Mouse (Mus musculus) liver, embryonic 14.5 days (tissue): ENCODE results near the gene Fgfr2. TPM values are rescaled to one million over a fixed set of nuclear protein-coding genes. Genes with fewer than 3 reads are reported as not detected.

ENCODE experiments used
- ATAC-seq: fragments of 200-750 bp; cut with Nextera tagmentation; 2 replicates; pipeline ENCODE4 v1.8.0; 2017; ENCODE audit warnings: moderate number of reproducible peaks, mild to moderate bottlenecking, moderate library complexity; ENCODE audit not compliant: insufficient read depth
- DNase-seq, 3 experiments: peaks; one replicate each; pipeline ENCODE4 v3.0.0-alpha.2; 2012 to 2013; ENCODE audit warnings: low read depth in 3 of 3, low spot score in 3 of 3
- H3K27ac ChIP-seq: fragments of 300-500 bp; sonication (generic); 2 replicates; pipeline ENCODE4 v1.5.1; 2014; ENCODE audit warnings: moderate library complexity, mild to moderate bottlenecking, control low read depth, inconsistent platforms
- H3K27me3 ChIP-seq: fragments of 300-500 bp; sonication (generic); 2 replicates; pipeline ENCODE4 v1.6.1; 2014; ENCODE audit warnings: mild to moderate bottlenecking, low read length, moderate library complexity; ENCODE audit not compliant: control insufficient read depth, insufficient read depth
- H3K36me3 ChIP-seq: fragments of 300-500 bp; sonication (generic); replicated peaks from 2 replicates; pipeline ENCODE4 v1.6.1; 2014; ENCODE audit warnings: low read depth; ENCODE audit not compliant: control insufficient read depth, insufficient read depth
- H3K4me1 ChIP-seq, 2 experiments: fragments of 200-500 bp in 1 of 2; fragments of 300-500 bp in 1 of 2; sonication (generic) in 1 of 2; replicated peaks; 2 replicates each; pipeline ENCODE4 v1.6.1; 2012 to 2014; ENCODE audit warnings: antibody characterized with exemption in 1 of 2, inconsistent platforms in 1 of 2, low read length in 1 of 2; ENCODE audit not compliant: control insufficient read depth in 2 of 2, insufficient read depth in 2 of 2
- H3K4me2 ChIP-seq: fragments of 300-500 bp; sonication (generic); 2 replicates; pipeline ENCODE4 v1.6.1; 2014; ENCODE audit warnings: low read depth, mild to moderate bottlenecking, control low read depth, moderate library complexity
- H3K4me3 ChIP-seq, 2 experiments: fragments of 200-500 bp in 1 of 2; fragments of 300-500 bp in 1 of 2; sonication (generic) in 1 of 2; 2 replicates each; pipeline ENCODE4 v1.5.1; 2012 to 2014; ENCODE audit warnings: low read depth in 2 of 2, low read length in 2 of 2, mild to moderate bottlenecking in 2 of 2, control low read depth in 1 of 2, inconsistent platforms in 1 of 2, moderate library complexity in 1 of 2; ENCODE audit not compliant: insufficient read depth in 1 of 2
- H3K9ac ChIP-seq: fragments of 300-500 bp; sonication (generic); replicated peaks from 2 replicates; pipeline ENCODE4 v1.6.1; 2014; ENCODE audit warnings: mild to moderate bottlenecking, control low read depth, moderate library complexity
- H3K9me3 ChIP-seq: fragments of 300-500 bp; sonication (generic); 2 replicates; pipeline ENCODE4 v1.6.1; 2016; ENCODE audit warnings: low read length, mixed read lengths; ENCODE audit not compliant: control insufficient read depth
- CTCF ChIP-seq: IDR thresholded peaks from 2 replicates; pipeline ENCODE4 v1.5.1; 2016; ENCODE audit warnings: antibody characterized with exemption, low read depth, control low read depth
- EP300 ChIP-seq: IDR thresholded peaks from 2 replicates; pipeline ENCODE4 v1.6.1; 2016; ENCODE audit warnings: antibody characterized with exemption, low read depth
- WGBS: fragments of 180-500 bp; shearing (Covaris S2); extraction: QIAGEN DNeasy Blood & Tissue Kit; methylation state at CpG from one replicate; pipeline ENCODE4 v1.1.7; 2014; ENCODE audit not compliant: insufficient replicate concordance; 5-methylcytosine and 5-hydroxymethylcytosine counted together
- polyA plus RNA-seq, 2 experiments: library from polyadenylated mRNA; depleted of rRNA in 1 of 2; stranded (reverse) in 1 of 2; unstranded in 1 of 2; fragments of >200 nt; fragmentation: Nextera tagmentation in 1 of 2; extraction: Ambion mirVana in 1 of 2; gene quantifications; 2 replicates each; pipeline versions ENCODE4 v1.2.1 to v1.2.3; 2012 to 2014

The Fgfr2 gene
- polyA plus RNA-seq, 2 experiments, result 7.9 to 8.8 TPM

- Histone ChIP-seq H3K4me1 (peaks cover 12 to 17% of the 10 kb centered on the region in 2 experiments), H3K9me3 (no peaks in the 10 kb centered on the region), H3K4me3 (no peak overlapping the region), H3K4me2 (peak overlapping the region; percentile 21; the same call in 1 of the 2 replicates), H3K36me3 (peaks cover 49% of the 10 kb centered on the region), H3K27ac (no peak overlapping the region), H3K9ac (no peak overlapping the region), H3K27me3 (no peaks in the 10 kb centered on the region)
- WGBS, result 32% methylated on average over 7 of the region's 7 CpGs
- DNase-seq, result peak; percentile 50 to 63 (median 58)
- peak; percentile 86 for ATAC-seq
- no peak for TF ChIP-seq CTCF
- peak; percentile 40; the same call in 1 of the 2 replicates for TF ChIP-seq EP300
Observed at GRCm38 (mm10) chr7:132558141-132558736, 564.9 kb downstream of the Fgfr2 start.

- Histone ChIP-seq H3K27ac (no peak overlapping the region), H3K4me3 (no peak overlapping the region), H3K4me2 (no peak overlapping the region), H3K27me3 (no peaks in the 10 kb centered on the region), H3K36me3 (peaks cover 33% of the 10 kb centered on the region), H3K4me1 (peaks cover 12 to 17% of the 10 kb centered on the region in 2 experiments), H3K9ac (no peak overlapping the region), H3K9me3 (no peaks in the 10 kb centered on the region)
- DNase-seq (no peak), ATAC-seq (no peak)
- TF ChIP-seq CTCF, result no peak
- no peak for TF ChIP-seq EP300
- 75% methylated on average over 5 of the region's 5 CpGs for WGBS
Observed at GRCm38 (mm10) chr7:132556575-132556974, 566.6 kb downstream of the Fgfr2 start.

- DNase-seq (no peak), ATAC-seq (no peak)
- H3K4me1 ChIP-seq, result peaks cover 12 to 20% of the 10 kb centered on the region in 2 experiments
- no peaks in the 10 kb centered on the region for H3K27me3 ChIP-seq
- WGBS, result 44% methylated on average over 4 of the region's 4 CpGs
- H3K36me3 ChIP-seq, result peaks cover 27% of the 10 kb centered on the region
- no peak overlapping the region for H3K4me3 ChIP-seq
- no peak overlapping the region for H3K27ac ChIP-seq
- no peak overlapping the region for H3K9ac ChIP-seq
- H3K9me3 ChIP-seq, result no peaks in the 10 kb centered on the region
- TF ChIP-seq EP300 (no peak), CTCF (no peak)
- no peak overlapping the region for H3K4me2 ChIP-seq
Observed at GRCm38 (mm10) chr7:132555911-132556310, 567.2 kb downstream of the Fgfr2 start.

- no peak overlapping the region for H3K4me2 ChIP-seq
- H3K27ac ChIP-seq, result no peak overlapping the region
- ATAC-seq (no peak), DNase-seq (no peak)
- no peaks in the 10 kb centered on the region for H3K9me3 ChIP-seq
- no peak overlapping the region for H3K9ac ChIP-seq
- H3K4me3 ChIP-seq, result no peak overlapping the region
- peaks cover 14% of the 10 kb centered on the region for H3K36me3 ChIP-seq
- no peaks in the 10 kb centered on the region for H3K27me3 ChIP-seq
- no peak for TF ChIP-seq EP300
- no peak for TF ChIP-seq CTCF
- H3K4me1 ChIP-seq, result peaks cover 12 to 16% of the 10 kb centered on the region in 2 experiments
- 65% methylated on average over 2 of the region's 2 CpGs for WGBS
Observed at GRCm38 (mm10) chr7:132554091-132554490, 569.1 kb downstream of the Fgfr2 start.

- TF ChIP-seq EP300, result no peak
- peak; percentile 97 for TF ChIP-seq CTCF
- WGBS, result 1% methylated on average over 27 of the region's 27 CpGs
- peak; percentile 96 for ATAC-seq
- Histone ChIP-seq H3K4me2 (peak overlapping the region; percentile 80), H3K27me3 (no peaks in the 10 kb centered on the region), H3K4me1 (peaks cover 0 to 2% of the 10 kb centered on the region in 2 experiments; a peak in 2 of 4 replicates), H3K9ac (peak overlapping the region; percentile 38), H3K9me3 (no peaks in the 10 kb centered on the region), H3K4me3 (peak overlapping the region; percentile 48 to 66), H3K27ac (no peak overlapping the region), H3K36me3 (no peaks in the 10 kb centered on the region)
- peak; percentile 72 to 82 (median 80) for DNase-seq
Observed at GRCm38 (mm10) chr7:132551351-132552126, 571.6 kb downstream of the Fgfr2 start.
